Mouse (Mus musculus) urinary bladder, postnatal 25 days (tissue): ENCODE measurements around the gene Cplx2.

Experiments used
- DNase-seq: peaks from one replicate; pipeline ENCODE4 v3.0.0; 2022; ENCODE audit warnings: low spot score

The Cplx2 gene

DNA sequence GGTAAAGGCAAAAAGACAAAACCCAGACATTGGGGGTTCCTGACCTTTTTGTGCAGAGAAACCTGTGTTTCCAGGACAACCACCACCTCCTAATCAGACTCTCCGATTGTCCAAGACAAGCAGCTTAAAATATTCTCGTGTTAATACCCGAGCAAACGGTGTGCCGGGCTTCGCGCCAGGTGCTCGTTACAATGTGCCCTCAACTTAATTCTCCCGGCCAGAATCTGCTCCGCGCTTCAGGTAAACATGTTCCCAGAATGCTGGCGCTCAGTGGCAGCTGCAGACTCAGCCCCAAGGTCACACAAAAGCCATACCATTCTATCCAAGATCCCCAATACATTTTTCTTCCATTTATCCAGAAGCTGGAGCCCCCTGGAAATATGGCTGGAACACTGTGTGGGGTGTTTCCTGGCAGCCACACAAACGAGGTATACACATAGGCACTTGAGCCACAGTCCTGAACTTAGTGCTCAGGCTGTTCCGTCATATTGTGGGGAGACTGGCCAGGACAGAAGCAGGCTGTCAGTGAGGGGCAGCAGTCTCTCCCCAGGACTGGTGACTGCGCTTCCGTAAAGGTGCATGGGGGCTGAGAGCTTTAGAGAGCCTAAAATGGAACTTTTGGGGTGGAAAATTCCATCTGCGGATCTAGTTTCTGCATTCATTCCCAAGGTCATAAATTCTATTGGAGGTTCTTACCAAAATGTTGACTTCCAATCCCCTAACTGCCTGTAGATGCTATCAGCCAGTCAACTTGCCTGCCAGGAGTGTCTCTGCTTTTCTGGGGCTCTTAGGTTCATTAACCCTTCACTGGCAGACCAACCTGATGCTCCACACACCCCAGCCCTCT lies 32.3 kb downstream of the Cplx2 start:
- DNase-seq, result no peak

DNA sequence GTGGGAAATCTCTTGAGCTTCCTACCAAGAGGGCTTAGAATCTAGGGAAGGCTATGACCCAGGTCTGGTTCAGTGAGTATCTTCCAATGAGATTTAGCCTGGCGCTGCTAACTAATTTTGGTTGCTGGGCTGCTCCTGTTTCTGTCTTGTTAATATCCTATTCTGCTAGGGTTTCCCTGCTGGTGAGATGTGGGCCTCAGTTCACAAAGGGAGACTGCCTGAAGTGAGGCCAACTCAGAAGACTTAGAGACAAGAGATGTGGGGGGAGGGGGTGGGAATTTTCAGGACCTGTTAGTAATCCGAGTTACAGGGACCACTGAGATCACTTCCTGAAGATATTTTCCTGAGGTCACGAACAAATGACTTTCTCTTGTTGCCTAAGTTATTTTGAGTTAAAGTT lies 33.1 kb downstream of the Cplx2 start:
- no peak for DNase-seq

- no peak for DNase-seq
Observed at GRCm38 (mm10) chr13:54405805-54406204, 34.7 kb downstream of the Cplx2 start.

GRCm38 (mm10) chr13:54411656-54412055 lies 40.5 kb downstream of the Cplx2 start:
- DNase-seq, result no peak

- no peak for DNase-seq
Observed at GRCm38 (mm10) chr13:54412236-54412635, 41.1 kb downstream of the Cplx2 start.

DNA sequence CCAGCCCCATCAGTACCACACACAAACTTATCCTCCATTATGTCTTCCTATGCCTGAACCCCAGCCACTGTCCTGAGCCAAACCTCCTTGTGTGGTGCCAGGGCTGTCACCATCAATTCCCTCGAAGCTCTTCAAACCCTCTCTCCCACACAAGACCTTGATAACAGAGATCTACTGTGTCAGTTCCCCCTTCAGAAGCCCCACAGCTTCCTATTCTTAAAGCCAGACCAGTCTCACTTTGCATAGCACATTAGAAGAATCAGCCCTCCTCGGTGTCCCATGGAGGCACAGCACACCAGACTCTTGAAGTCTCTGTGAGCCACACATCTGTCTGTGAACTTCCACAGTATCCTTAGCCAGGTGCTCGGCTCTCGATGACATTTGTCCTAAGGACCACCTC lies 41.6 kb downstream of the Cplx2 start:
- no peak for DNase-seq

- no peak for DNase-seq
Observed at GRCm38 (mm10) chr13:54415059-54415458, 43.9 kb downstream of the Cplx2 start.

GRCm38 (mm10) chr13:54418781-54419327 lies 47.7 kb downstream of the Cplx2 start:
- no peak for DNase-seq

GRCm38 (mm10) chr13:54420226-54420625 lies 49.1 kb downstream of the Cplx2 start:
- DNase-seq, result no peak

GRCm38 (mm10) chr13:54425269-54425668 lies 54.1 kb downstream of the Cplx2 start:
- no peak for DNase-seq

DNA sequence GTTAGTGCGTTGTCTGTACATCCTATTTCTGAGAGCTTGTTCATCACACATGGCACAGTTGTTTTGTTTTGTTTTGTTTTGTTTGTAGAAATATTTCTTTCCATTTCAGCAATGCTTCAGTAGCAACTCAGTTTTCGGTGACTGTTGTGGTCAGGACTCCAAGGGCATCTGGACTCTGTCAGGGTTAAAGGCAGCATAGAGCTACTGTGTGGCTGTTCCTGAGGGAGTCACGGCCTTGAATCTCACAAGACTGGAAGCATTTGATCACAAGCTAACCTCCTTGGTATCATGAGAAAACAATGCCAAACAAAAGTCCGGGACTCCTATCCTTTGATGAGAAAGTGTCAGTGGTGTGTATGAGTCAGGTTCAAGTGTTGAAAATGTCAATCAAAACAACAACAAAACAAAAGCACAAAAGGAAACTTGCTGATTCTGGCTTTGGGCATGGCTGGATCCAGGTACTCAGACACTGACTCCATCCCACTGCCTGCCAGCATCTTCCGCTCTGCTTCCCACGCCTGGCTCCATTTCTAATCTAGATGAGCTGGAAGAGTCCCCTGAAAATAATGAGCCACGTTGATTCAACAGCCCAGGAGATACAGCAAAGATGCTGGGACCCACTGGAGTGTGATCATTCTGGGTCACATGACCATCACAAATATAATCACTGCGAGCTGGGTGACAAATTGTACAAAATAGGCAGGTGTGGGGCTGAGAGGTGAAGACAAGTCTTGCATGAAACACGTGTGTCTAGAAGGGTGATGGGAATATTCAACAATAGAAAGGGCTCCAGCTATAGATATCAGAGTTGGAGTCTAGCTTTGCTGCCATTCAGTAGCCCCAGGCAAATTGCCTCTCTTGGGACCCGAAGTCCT lies 55.9 kb downstream of the Cplx2 start:
- DNase-seq, result no peak

- no peak for DNase-seq
Observed at GRCm38 (mm10) chr13:54428771-54429170, 57.6 kb downstream of the Cplx2 start.

DNA sequence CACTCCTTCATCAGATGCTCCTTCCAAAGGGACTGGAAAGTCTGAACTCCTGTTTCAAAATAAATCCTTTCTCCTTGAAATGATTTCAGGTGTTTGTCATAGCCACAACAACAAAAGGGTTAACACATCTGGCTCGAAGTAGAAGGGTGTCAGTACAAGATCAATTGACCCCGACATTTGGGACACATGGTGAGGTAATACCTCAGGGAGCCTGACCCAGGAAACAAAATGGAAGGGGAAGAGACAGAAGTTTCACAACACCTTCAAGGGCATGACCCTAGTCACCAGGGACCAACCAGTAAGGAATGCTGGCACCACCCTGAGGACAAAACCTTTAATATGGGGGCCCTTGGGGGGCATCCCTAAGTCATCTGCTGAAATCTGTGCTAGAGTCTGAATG lies 58.9 kb downstream of the Cplx2 start:
- DNase-seq, result no peak

GRCm38 (mm10) chr13:54431161-54431560 lies 60.0 kb downstream of the Cplx2 start:
- DNase-seq, result no peak
